Mouse (Mus musculus) left cerebral cortex, postnatal 4 days (tissue): ENCODE results near the gene Ptprm. TPM values are rescaled to one million over a fixed set of nuclear protein-coding genes. Genes with fewer than 3 reads are reported as not detected.
A peak's percentile ranks its signal among the peaks of the same experiment; 100 is the strongest.

ENCODE experiments used
- DNase-seq: peaks from one replicate; pipeline ENCODE4 v3.0.0-alpha.2; 2022
- intact Hi-C: fragments of 180-260 bp; cut with DNase I; formaldehyde crosslinking; loops from one replicate; pipeline ENCODE4 v1.15.1; 2025
- total RNA-seq, 2 experiments: library from RNA; stranded (reverse); gene quantifications; 2 replicates each; pipeline ENCODE4 v1.2.3; 2021

Ptprm gene
- total RNA-seq, 2 experiments from 2014 or later: 39.6 to 43.9 TPM

DNA sequence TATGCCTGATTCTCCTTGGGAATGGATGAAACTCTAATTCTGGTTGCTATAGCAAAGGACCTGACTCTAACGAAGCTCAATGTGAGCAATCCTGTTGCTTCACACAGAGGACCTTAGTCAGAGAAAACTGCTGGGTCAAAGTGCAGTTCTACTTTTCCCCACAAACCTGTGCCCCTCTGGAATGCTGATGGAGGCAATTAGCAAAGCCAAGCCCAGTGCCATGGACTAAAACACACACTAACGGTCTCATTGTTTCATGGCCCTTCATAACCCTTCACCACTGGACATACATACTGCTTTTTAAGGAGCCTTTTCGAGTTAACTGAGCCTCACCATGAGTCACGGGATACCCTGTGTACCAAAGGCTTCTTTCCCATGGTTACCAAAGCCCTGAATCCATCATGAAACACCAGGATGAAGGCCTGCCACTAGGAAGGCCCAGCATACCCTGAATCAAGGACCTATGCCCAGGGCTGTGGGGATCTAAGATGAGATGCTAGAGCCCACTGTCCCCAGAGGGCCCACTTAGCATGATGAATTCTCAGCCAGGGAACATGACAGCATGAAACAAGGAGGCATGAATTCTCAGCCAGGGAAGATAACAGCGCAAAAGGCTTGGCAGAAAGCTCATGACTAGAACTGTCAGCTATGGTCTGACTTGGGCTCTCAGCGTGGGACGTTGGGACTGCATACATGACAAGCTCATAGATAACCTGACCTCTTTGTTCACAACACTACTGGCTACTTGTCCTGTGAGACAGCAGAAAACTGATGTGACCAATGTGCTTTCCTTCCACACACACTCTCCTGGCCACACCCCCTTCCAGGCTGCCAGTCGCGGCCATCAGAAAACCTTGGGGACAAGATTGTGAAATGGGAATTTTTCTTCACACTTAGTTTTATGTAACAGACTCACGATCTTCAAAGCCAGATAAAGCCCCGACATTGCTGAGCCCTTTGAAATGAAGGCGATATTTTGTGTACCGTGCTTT, 57.4 kb downstream of the Ptprm start:
- intact Hi-C loops: no loop called here
- no peak for DNase-seq

DNA sequence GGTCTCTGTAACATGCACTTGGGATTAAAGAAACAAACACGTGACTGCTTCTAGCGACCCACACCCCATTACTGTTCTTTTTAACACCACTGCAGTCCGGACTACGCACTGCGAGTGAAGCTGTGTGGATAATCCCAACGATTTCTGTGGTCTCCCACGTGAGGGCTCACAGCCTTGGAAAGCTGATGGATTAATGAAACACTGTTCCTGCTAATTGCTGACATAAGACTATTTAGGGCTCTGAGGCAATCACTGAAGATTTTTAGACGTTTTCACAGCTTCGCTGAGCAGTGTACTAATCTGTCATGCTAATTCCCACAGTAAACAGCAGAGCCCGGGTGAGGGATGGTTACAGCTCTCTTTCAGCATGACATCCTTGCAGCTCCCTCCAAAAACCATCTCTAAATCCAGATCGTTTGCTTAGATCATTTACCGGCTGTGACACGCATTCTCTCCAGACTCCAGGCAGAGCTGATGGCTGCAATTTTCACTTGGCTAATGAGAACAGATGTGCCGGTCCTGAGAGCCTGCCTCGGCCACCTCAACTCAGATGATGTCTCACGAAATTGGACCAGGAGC, 63.5 kb downstream of the Ptprm start:
- DNase-seq: no peak
- intact Hi-C loops: no loop called here

DNA sequence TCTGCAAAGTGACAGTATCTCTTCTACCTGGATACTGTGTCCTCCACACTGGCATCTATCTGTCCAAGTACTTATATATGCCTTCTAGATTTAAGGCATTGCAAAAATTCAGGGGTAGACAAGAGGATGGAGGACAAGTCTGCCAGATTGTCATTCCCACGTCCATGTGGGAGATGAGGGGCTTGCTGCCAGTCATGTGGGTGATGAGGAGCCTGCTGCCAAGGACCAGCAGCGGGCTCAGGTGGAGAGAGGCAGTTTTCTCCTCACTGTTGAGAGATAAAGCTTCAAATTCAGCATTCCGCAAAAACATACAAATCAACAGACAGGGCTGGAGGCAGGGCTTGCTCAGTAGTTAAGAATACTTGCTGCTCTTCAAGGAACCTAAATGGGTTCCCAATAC, 66.8 kb downstream of the Ptprm start:
- intact Hi-C loops: no loop called here
- DNase-seq: no peak

DNA sequence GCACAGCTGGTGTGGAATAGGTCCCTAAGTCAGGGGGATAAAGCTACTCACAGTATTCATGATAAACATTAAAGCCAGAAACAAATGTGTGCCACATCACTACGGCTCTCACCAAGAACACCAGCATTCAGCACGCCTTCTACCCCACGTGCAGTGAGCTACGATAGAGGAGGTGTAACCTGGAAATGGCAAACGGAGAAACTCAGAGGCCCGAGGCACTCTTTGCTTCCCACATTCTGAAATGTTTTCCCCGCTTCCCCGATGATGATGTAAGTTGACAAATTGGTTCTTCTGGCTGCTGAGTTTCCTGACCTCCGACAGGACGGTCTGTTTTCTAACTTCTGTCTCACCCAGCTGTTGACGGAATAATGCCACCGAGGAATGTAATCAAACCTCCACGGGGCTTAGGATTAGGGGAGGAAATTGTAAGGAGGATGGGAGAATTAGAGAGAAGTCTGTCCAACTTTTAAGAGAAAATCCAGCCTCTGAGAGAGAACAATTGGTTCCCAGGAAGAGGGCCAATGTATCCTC, 72.6 kb downstream of the Ptprm start:
- intact Hi-C loops: no loop called here
- DNase-seq: no peak

DNA sequence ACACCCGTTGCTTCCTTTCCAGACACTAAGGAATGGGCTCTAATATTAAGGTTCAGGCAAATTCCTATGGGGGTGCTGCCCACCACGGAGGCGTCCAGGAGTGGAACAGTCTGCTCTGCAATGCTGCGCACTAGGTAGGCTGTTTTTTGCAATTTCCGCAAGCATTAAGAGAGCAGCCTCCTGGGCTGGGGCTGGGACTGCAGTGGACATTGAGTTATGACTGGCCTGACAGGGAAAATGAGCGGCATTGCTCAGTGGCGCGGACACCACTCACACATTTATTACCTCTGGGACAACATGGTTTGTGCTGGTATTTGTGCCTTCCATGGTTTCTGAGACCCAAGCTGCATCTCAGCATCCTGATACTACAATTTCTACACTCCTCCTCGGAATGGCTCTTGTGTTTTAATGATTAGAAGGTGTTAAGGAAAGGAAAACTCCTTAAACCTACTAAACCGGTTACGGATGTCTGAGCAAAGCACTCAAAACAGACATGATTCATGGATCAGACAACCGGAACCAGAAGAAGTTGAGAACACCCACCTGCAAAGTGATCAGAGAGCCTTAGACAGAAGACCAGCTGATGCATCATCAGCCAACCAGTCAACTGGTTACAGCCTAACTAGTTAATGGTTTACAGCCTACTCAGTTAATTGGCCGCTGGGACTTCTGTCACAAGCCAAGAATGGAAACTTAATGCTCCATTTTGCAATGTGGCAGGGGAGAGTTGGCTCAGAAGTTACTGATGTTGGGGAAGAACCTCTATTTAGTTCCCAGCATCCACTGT, 76.9 kb downstream of the Ptprm start:
- no peak for DNase-seq
- intact Hi-C loops: no loop called here

DNA sequence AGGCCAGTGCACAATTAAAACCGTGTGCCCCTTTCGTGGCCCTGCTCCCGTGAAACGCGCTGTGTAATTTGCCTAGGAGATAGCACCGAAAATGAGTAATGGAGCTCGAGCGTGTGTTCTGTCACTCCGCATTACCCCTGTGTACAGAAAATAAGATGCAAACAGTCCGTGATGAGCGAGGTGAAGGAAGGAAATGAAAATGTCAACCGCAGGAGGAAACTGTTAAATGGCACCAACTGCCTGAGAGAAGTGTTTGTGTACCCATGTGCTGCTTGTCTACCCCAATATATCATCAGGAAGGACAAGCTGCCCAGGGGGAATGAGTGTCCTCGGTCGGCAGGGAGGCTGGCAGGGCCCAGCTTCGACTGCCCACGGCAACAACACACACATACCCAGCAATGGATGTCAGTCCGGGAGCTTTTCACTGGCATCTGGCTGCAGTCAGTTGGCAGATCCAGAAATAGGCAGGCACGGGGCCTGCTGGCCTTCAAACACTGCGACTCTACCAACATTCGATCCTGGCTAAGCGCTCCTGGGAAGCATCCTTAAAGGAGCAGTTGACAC, 79.6 kb downstream of the Ptprm start:
- intact Hi-C loops: no loop called here
- DNase-seq: peak; percentile 88

DNA sequence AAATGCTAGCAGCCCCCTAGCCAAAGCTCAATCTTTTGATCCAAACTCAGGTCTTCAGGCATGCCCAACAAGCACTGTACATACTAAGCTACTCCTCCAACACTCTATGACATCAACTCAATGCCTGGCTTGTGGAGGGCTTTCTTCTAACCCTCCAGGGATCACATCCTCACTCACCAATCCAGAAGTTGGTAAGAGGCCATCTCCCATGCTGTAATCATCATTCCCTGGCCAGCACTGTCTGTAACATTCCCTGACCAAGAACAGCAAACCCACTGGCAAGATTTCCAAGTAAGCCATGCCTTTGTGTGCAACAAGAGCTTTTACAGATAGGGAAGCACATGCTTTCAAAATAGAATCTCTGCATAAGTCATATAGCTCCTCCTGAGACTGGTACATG, 81.3 kb downstream of the Ptprm start:
- no peak for DNase-seq
- intact Hi-C loops: no loop called here

DNA sequence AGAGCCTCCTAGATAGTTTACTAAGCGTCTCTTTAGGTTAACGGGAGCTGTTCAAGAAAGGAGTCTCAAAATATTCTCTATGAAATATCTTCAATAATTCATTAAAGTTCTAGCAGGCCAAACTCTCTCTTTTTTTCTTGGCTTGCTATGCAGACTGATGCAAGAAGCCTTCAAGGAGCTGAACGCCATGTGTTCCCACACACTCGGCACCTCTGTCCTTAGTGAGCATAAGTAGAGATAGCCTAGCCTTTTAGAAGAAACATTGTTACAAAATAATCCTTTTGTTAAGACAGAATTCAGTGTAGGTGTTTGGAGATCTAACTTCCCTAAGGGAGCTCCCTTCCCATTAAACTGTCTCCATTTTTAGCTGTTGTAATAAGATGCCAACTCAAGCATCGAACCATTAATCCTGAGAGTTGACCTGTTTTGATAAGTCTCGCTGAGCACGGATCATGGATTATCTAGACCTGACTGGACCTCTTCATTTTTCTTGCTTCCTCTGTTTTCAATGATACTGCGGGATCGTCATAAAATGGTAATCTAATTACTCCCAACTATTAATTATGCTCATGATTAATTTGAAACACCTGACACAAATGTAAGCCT, 85.7 kb downstream of the Ptprm start:
- no peak for DNase-seq
- intact Hi-C loops: no loop called here

DNA sequence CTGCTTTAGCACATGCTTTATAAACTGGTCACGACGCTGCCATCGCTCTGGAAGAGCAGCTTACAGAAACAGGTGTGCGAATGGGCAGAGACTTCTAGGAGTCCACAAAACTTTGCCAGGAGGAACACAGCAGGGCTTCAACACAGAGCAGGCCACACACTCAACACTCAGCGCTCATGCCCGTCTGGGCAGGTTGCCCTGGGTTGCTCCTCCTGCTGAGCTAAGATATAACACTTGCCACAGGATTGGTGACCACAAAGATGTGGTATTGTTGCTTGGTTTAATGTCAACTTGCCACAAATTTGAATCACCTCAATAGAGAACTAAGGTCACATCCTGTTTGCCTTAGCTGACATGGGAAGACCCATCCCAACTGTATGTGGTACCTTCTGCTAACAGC, 88.0 kb downstream of the Ptprm start:
- peak; percentile 20 for DNase-seq
- intact Hi-C loops: no loop called here

DNA sequence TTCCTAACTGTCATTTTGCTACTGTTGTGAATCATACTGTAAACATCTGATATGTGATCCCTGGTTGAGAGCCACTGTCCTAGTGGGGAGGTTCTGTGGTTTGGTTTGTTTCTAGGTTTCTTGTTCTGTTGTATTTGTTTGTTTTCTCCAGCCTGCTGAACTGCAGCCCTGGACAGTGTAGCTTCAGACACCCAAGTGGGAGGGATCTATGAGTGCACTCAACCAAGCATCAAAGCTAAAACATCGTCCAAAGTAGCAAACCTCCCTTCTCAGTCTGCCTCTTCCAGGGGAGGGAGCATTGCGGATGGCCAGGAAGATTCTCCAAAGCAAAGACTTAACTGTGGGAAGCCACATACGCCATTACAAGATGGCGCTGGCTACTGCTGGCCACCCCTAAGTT, 88.7 kb downstream of the Ptprm start:
- intact Hi-C loops: no loop called here
- no peak for DNase-seq

DNA sequence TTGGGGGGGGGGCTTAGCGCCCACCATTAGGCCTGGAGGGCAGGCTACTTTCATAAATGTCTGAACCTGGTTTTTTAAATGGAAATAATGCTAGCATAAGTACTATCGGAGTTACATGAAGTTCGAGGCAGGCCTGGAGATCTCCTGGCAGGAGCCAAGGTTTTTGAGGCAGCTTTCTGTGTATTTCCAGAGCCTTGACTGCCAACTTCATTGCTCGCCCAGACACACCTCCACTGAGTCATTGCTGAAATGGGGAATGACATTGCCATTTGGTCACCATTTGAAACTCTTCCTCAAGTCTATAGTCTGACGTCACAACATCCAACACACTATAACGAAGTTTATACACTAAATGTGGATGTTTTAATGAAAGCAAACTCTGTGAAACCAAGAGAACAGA, 89.5 kb downstream of the Ptprm start:
- intact Hi-C loops: no loop called here
- no peak for DNase-seq

DNA sequence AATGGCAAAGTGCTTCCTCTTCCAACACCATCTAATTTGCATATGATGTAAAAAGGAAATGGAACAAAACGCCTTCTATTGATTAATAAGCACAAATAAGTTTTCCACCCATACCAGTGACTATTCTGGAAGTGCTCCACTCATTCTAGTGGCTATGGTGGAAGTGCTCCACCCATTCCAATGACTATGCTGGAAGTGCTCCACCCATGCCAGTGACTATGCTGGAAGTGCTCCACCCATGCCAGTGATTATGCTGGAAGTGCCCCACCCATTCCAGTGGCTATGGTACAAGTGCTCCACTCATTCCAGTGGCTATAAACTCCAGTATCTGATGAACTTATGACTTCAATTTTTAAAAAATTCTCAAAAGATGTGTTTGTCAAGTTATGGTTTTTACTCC, 91.2 kb downstream of the Ptprm start:
- intact Hi-C loops: no loop called here

DNA sequence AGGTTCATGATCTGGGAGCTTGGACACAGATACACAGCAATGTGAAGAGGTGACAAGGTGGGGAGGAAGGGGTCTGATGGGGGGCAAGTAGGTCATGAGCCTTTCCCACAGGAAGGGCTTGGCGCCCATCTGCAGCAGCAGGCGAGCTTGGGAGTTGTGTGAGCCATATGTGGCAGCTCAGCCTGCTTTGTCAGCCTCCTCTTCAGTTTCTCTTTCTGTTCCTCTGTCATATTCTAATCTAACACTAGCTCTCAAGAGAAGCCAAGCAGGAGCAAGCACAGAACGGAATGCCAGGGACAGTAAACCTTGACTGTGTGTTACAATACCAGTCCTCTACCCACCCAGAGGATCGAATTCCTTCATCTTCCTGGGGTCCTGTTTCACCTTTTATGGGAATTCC, 94.2 kb downstream of the Ptprm start:
- no peak for DNase-seq

More for the DNA sequence above, 91.2 kb downstream of the Ptprm start:
- DNase-seq: no peak

DNA sequence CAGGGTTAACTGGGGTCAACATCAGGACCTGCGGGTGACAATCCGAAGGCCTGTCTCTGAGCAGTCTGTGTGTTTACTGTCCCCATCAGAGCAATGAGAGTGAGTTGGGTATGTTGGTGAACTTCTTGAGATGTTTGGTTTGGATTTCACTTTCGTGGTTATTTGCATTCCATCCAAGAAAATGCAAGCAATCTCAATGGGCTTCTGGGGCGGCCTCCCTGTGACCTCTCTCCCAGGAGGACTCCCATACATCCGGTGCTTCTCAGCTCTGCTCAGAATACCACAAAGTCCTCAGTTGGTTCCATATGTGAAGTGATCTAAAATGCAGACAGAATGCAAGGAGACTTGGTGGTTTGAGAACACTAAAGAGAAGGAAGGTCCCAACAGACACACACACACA, 96.5 kb downstream of the Ptprm start:
- DNase-seq: no peak
- intact Hi-C loops: no loop called here

More for the DNA sequence above, 94.2 kb downstream of the Ptprm start:
- intact Hi-C loops: no loop called here

DNA sequence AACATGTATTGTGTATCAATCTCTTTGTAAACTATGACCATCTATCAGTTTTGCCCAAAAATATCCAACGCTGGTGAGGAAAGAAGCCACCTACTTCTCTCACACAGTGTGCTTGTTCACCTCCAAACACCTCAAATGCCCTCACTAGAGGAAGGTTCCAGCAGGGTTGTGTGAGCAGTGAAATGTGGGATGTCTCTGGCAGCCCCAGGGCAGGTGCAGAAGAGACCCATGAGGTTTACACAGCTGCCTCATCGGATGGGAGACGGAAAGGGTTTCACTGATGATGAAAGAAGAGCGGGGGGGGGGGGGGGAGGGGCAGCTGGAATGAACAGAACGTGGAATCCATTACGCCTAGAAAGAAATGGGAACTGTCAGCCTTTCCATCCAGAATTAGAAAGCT, 98.1 kb downstream of the Ptprm start:
- no peak for DNase-seq
- intact Hi-C loops: no loop called here

DNA sequence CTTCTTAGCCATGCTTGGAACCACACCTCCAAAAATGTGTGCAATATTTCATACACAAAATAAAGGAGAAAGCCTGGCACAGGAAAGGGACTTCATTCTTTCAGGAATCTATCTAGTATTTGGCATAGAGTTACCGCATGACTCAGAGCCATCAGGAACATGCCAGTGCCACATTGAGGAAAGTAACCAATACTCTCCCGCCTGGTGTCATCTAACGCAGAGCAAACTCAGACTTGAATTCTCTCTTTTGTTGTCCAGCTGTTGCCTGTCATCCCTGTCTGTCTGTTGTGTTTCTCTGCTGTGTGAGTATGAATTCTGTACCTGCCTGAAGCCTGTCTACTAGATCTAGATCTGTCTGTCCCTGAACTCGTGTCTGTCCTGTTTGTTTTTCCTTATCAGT, 100.8 kb downstream of the Ptprm start:
- DNase-seq: no peak
- intact Hi-C loops: no loop called here

DNA sequence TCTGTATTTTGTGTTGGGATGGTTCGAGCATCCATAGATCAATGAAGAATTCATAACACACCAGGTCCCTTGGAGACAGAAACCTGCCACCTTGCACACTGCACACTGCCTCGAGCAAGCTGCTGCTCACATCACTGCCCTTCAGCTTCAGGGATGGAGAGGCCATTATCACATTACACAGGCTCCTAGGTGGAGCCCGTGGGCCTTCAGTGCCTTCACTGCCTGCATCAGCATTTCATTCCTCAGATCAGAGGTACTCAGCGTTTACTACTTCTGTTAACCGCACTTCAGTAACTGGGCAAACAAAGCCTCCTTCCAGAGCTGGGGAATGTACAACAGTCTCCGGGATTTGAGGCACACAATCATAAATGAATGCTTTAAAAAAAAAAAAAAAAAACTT, 101.3 kb downstream of the Ptprm start:
- no peak for DNase-seq
- intact Hi-C loops: no loop called here

DNA sequence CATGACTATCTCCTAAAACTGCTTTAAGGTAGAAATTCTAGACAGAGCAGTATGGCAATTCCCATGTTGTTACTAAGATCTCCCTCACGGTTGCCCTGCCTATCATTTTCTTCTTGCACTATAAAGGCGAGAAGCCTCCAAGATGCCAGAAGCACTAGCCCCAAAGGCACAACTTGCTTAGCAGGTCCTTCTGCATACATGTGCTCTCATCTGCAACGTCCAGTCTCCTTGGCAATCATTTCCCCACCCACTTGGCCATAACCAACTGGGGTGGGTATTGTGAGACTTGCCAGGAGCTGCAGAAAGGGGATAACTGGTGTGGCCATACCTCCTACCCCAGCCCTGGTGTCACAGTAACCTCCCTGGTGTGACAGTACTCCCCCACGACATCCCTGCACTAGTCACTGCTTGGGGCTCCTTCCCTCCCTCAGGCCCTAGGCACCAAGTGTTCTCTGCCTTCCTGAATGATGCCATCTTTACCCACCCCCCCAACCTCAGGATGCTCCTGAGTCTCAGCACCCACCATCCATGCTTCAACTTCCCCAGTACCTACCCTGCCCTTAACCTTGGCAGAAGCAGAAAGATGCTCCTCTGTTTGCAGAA, 108.9 kb downstream of the Ptprm start:
- intact Hi-C loops: no loop called here
- no peak for DNase-seq

DNA sequence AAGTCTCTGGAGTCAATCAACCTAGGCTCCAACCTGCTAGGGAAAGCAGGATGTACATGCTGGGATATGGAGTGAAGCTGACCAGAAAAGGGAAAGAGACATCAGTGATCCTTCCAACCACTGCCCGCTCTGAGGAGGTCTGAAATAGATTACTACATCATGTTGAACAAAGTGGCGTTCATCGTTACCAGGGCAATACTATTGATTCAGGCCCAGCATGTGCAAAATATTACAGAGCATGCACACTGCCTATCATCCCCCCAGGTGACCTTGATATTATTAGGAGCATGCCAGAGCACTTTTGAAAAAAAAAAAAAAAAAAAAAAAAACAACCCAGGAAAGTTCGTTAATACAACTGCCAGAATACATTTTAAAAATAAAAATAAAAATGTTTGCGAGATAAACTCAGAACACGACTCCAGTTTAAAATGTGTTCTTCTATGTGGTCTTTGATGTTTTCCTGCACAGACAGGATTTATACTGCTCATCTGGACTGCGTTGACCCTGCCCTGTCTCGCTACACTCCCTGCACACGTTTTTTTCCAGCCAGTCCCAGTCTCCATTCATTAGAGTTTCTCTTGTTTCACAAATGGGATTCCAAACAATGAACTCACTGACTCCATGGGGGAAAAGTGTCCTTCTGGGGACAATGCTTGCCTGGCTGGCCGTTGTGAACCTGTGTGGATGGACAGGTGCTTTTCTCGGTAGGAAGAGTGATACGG, 111.3 kb downstream of the Ptprm start:
- no peak for DNase-seq
- intact Hi-C loops: no loop called here
